In the genomic region with DNA sequence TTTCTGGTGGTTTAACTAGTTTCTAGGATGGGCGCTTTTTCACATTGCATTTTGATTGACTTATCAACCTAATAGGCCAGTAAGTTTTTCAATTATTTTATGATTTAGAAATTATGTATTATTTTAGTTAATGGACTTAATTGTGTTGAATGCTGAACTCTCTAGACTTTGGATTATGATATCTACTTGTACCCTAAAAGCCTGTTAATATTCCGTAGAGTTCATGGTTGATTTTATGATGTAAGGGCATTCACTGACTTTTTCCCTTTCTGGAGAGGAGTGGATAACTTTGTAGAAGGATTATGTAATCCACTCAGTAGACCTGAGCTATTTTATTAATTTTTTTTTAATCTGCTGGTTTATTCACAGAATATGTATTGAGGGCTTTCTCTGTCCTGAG, we compare ENCODE assay signal across 19 mouse cellular contexts. TPM values are rescaled to one million over a fixed set of nuclear protein-coding genes. Genes with fewer than 3 reads are reported as not detected.
DNase-seq lines count a peak whose midpoint lies in the region; ATAC-seq and TF ChIP-seq lines count a peak whose summit lies in the region.
"Had no signal": no experiment of that assay in that cellular context is flagged by ENCODE, and none has a peak within 500 bp of the region (broad histone marks: within the 10 kb centered on the region; RNA-seq: fewer than 3 reads in every experiment).

No protein-coding gene starts in this region.

- TF ChIP-seq CTCF in gastrocnemius, adult 2 months (IDR thresholded peaks at IDR 0.05) = no peak
- TF ChIP-seq CTCF in layer of hippocampus, adult 2 months (conservative IDR thresholded peaks at IDR 0.05) = no peak
- no peak for TF ChIP-seq CTCF in liver, adult 2 months (IDR thresholded peaks at IDR 0.05; ENCODE audit: low read depth, low read length)

- no peaks in the 10 kb centered on the region for H3K27me3 ChIP-seq in liver, adult 2 months (ENCODE audit: control insufficient read depth, insufficient read depth, low read length)
- H3K27me3 ChIP-seq in liver, embryonic 12.5 days (replicated peaks) = no peaks in the 10 kb centered on the region
- H3K27me3 ChIP-seq in midbrain, embryonic 11.5 days (ENCODE audit: control insufficient read depth, insufficient read depth, low read length) = no peaks in the 10 kb centered on the region
- no peaks in the 10 kb centered on the region for H3K27me3 ChIP-seq in midbrain, embryonic 15.5 days (replicated peaks)
- H3K27me3 ChIP-seq: CH12.LX, Patski had no signal

- 57% methylated on average over 2 of the region's 2 CpGs for WGBS in liver, adult 2 months
- 92% methylated on average over 2 of the region's 2 CpGs for WGBS in liver, embryonic 12.5 days (ENCODE audit: insufficient replicate concordance)
- WGBS in midbrain, embryonic 11.5 days = 92% methylated on average over 2 of the region's 2 CpGs
- WGBS in midbrain, embryonic 15.5 days = 94% methylated on average over 2 of the region's 2 CpGs

- no peak for DNase-seq in gastrocnemius, adult 2 months
- DNase-seq in gastrocnemius, postnatal 36 days = no peak
- no peak for DNase-seq in layer of hippocampus, adult 2 months (ENCODE audit: low spot score in 2 of 2)
- no peak for DNase-seq in layer of hippocampus, postnatal 14 days (ENCODE audit: low spot score in 2 of 2)
- DNase-seq in liver, adult 2 months (ENCODE audit: extremely low read depth, low read depth, low spot score) = peak; percentile 55
- peak; percentile 61 for DNase-seq in midbrain, embryonic 11.5 days (ENCODE audit: low spot score, missing footprints)
- DNase-seq: adrenal gland, adult 2 months; adrenal gland, adult 8-10 months; adrenal gland, postnatal 10 days; adrenal gland, postnatal 14 days; adrenal gland, postnatal 25 days; adrenal gland, postnatal 36 days; cerebellum, adult 11 months; cerebellum, adult 11-12 months had no signal

- no peak overlapping the region for H3K4me3 ChIP-seq in gastrocnemius, adult 2 months
- no peak overlapping the region for H3K4me3 ChIP-seq in layer of hippocampus, adult 2 months
- H3K4me3 ChIP-seq in liver, adult 2 months (ENCODE audit: insufficient read depth, low read depth, low read length) = no peak overlapping the region
- no peak overlapping the region for H3K4me3 ChIP-seq in liver, embryonic 12.5 days
- no peak overlapping the region for H3K4me3 ChIP-seq in midbrain, embryonic 11.5 days (ENCODE audit: low read depth, low read length)
- no peak overlapping the region for H3K4me3 ChIP-seq in midbrain, embryonic 15.5 days

- H3K79me2 ChIP-seq in liver, adult 2 months (ENCODE audit: control insufficient read depth, insufficient read depth, low read length) = peaks cover 32% of the 10 kb centered on the region

- H3K36me3 ChIP-seq in liver, adult 2 months (ENCODE audit: control insufficient read depth, insufficient read depth, low read length) = no peaks in the 10 kb centered on the region
- H3K36me3 ChIP-seq in liver, embryonic 12.5 days = no peaks in the 10 kb centered on the region
- no peaks in the 10 kb centered on the region for H3K36me3 ChIP-seq in midbrain, embryonic 11.5 days (ENCODE audit: control insufficient read depth, insufficient read depth, low read length)
- H3K36me3 ChIP-seq in midbrain, embryonic 15.5 days (replicated peaks) = no peaks in the 10 kb centered on the region

- H3K4me1 ChIP-seq in liver, adult 2 months (ENCODE audit: control insufficient read depth, insufficient read depth, low read length) = peaks cover 3% of the 10 kb centered on the region; the same call in 1 of the 2 replicates
- no peaks in the 10 kb centered on the region for H3K4me1 ChIP-seq in liver, embryonic 12.5 days
- H3K4me1 ChIP-seq in midbrain, embryonic 11.5 days (ENCODE audit: control insufficient read depth, insufficient read depth, low read length) = no peaks in the 10 kb centered on the region
- no peaks in the 10 kb centered on the region for H3K4me1 ChIP-seq in midbrain, embryonic 15.5 days

- TF ChIP-seq POLR2A in liver, adult 2 months (IDR thresholded peaks at IDR 0.05; ENCODE audit: extremely low read depth, insufficient read depth, low read length) = no peak

- H3K9ac ChIP-seq in liver, adult 2 months (ENCODE audit: low read depth, low read length) = no peak overlapping the region
- no peak overlapping the region for H3K9ac ChIP-seq in liver, embryonic 12.5 days
- no peak overlapping the region for H3K9ac ChIP-seq in midbrain, embryonic 11.5 days (ENCODE audit: low read length)
- no peak overlapping the region for H3K9ac ChIP-seq in midbrain, embryonic 15.5 days

- intact Hi-C loops in gastrocnemius, adult 2 months (cut with DNase I) = no loop called here
- intact Hi-C loops in gastrocnemius, postnatal 36 days (cut with DNase I) = no loop called here

- no peak for ATAC-seq in liver, embryonic 12.5 days
- ATAC-seq in midbrain, embryonic 11.5 days (ENCODE audit: low FRiP score) = no peak
- ATAC-seq in midbrain, embryonic 15.5 days (replicated peaks) = no peak
- ATAC-seq: Patski had no signal

- no peak overlapping the region for H3K4me2 ChIP-seq in liver, embryonic 12.5 days
- no peak overlapping the region for H3K4me2 ChIP-seq in midbrain, embryonic 11.5 days
- no peak overlapping the region for H3K4me2 ChIP-seq in midbrain, embryonic 15.5 days

- no peaks in the 10 kb centered on the region for H3K9me3 ChIP-seq in liver, embryonic 12.5 days (replicated peaks)
- H3K9me3 ChIP-seq in midbrain, embryonic 11.5 days (ENCODE audit: control insufficient read depth, low read length) = no peaks in the 10 kb centered on the region
- H3K9me3 ChIP-seq in midbrain, embryonic 15.5 days = no peaks in the 10 kb centered on the region
- H3K9me3 ChIP-seq: G1E had no signal

- H3K27ac ChIP-seq in gastrocnemius, adult 2 months = peak overlapping the region; percentile 81
- H3K27ac ChIP-seq in layer of hippocampus, adult 2 months = peak overlapping the region; percentile 1; the same call in 1 of the 2 replicates
- H3K27ac ChIP-seq in liver, adult 2 months (replicated peaks; ENCODE audit: insufficient read depth, low read depth, low read length) = no peak overlapping the region
- no peak overlapping the region for H3K27ac ChIP-seq in liver, embryonic 12.5 days
- no peak overlapping the region for H3K27ac ChIP-seq in midbrain, embryonic 11.5 days (ENCODE audit: low read depth, low read length)
- no peak overlapping the region for H3K27ac ChIP-seq in midbrain, embryonic 15.5 days

RNA-seq across cellular contexts. Expression of a gene that starts 20.6 kb away (rescaled TPM):
- total RNA-seq in gastrocnemius, adult 2 months (2021) = 10 to 100 TPM; 34.1 to 58.6 TPM
- 10 to 100 TPM; 35.7 to 49.3 TPM for total RNA-seq in gastrocnemius, postnatal 36 days (2021)
- 100 to 1,000 TPM; 168 to 172 TPM for total RNA-seq in layer of hippocampus, adult 2 months (2021)
- total RNA-seq in layer of hippocampus, postnatal 14 days (2021) = 100 to 1,000 TPM; 103 to 108 TPM
- total RNA-seq in liver, adult 2 months (2014; rRNA removed) = 13.2 and 13.7 TPM in 2 replicates
- polyA plus RNA-seq in liver, adult 2 months (2012; rRNA removed) = 7.1 and 12.2 TPM in 2 replicates
- 8.1 and 9.1 TPM in 2 replicates for polyA plus RNA-seq in liver, embryonic 12.5 days (2016; fragmentation: Nextera tagmentation; extraction: Ambion mirVana)
- 23.1 and 24.0 TPM in 2 replicates for polyA plus RNA-seq in midbrain, embryonic 11.5 days (2014; fragmentation: Nextera tagmentation; extraction: Ambion mirVana)
- 27.2 and 27.6 TPM in 2 replicates for polyA plus RNA-seq in midbrain, embryonic 15.5 days (2015; fragmentation: Nextera tagmentation; extraction: Ambion mirVana)

Comparison
In these comparisons a context has a peak if more than half of its experiments do, and no peak if none do; other contexts are left out.
1. DNase-seq: peak in liver, adult 2 months (single experiment) and midbrain, embryonic 11.5 days (single experiment); none in gastrocnemius, adult 2 months (single experiment), gastrocnemius, postnatal 36 days (0 of 2), layer of hippocampus, adult 2 months (0 of 2) and layer of hippocampus, postnatal 14 days (0 of 2).
2. H3K27ac ChIP-seq: peak in gastrocnemius, adult 2 months (single experiment) and layer of hippocampus, adult 2 months (single experiment); none in liver, adult 2 months (single experiment), liver, embryonic 12.5 days (single experiment), midbrain, embryonic 11.5 days (single experiment) and midbrain, embryonic 15.5 days (single experiment).